Mouse (Mus musculus) forebrain, embryonic 16.5 days (tissue): Measurements from ENCODE around the gene Flt3. TPM values are rescaled to one million over a fixed set of nuclear protein-coding genes. Genes with fewer than 3 reads are reported as not detected.
A peak's percentile ranks its signal among the peaks of the same experiment; 100 is the strongest.

Experiments used
- ATAC-seq: fragments of 200-750 bp; cut with Nextera tagmentation; 2 replicates; pipeline ENCODE4 v1.8.0; 2017; ENCODE audit warnings: mild to moderate bottlenecking, moderate library complexity
- H3K27ac ChIP-seq: fragments of 300-500 bp; sonication (generic); 2 replicates; pipeline ENCODE4 v1.5.1; 2014; ENCODE audit warnings: low read length, control low read depth
- H3K27me3 ChIP-seq: fragments of 300-500 bp; sonication (generic); replicated peaks from 2 replicates; pipeline ENCODE4 v1.6.1; 2014; ENCODE audit warnings: low read length; ENCODE audit not compliant: control insufficient read depth, insufficient read depth
- H3K36me3 ChIP-seq: fragments of 300-500 bp; sonication (generic); 2 replicates; pipeline ENCODE4 v1.6.1; 2014; ENCODE audit not compliant: control insufficient read depth, insufficient read depth
- H3K4me1 ChIP-seq: fragments of 300-500 bp; sonication (generic); replicated peaks from 2 replicates; pipeline ENCODE4 v1.6.1; 2014; ENCODE audit warnings: low read length; ENCODE audit not compliant: control insufficient read depth, insufficient read depth
- H3K4me2 ChIP-seq: fragments of 300-500 bp; sonication (generic); 2 replicates; pipeline ENCODE4 v1.6.1; 2014; ENCODE audit warnings: mild to moderate bottlenecking, low read length, control low read depth
- H3K4me3 ChIP-seq: fragments of 300-500 bp; sonication (generic); replicated peaks from 2 replicates; pipeline ENCODE4 v1.5.1; 2014; ENCODE audit warnings: mild to moderate bottlenecking, low read length, control low read depth
- H3K9ac ChIP-seq: fragments of 300-500 bp; sonication (generic); replicated peaks from 2 replicates; pipeline ENCODE4 v1.6.1; 2014; ENCODE audit warnings: low read depth, low read length, control low read depth
- H3K9me3 ChIP-seq: fragments of 300-500 bp; sonication (generic); 2 replicates; pipeline ENCODE4 v1.6.1; 2016; ENCODE audit warnings: low read length; ENCODE audit not compliant: control insufficient read depth
- WGBS: fragments of 180-500 bp; shearing (Covaris S2); extraction: QIAGEN DNeasy Blood & Tissue Kit; methylation state at CpG from one replicate; pipeline ENCODE4 v1.1.7; 2014; 5-methylcytosine and 5-hydroxymethylcytosine counted together
- polyA plus RNA-seq: library from polyadenylated mRNA; unstranded; fragments of >200 nt; fragmentation: Nextera tagmentation; extraction: Ambion mirVana; gene quantifications from 2 replicates; pipeline ENCODE4 v1.2.1, GENCODE M21; 2015

Gene Flt3
- 0.10 and 0.18 TPM in 2 replicates for polyA plus RNA-seq

DNA sequence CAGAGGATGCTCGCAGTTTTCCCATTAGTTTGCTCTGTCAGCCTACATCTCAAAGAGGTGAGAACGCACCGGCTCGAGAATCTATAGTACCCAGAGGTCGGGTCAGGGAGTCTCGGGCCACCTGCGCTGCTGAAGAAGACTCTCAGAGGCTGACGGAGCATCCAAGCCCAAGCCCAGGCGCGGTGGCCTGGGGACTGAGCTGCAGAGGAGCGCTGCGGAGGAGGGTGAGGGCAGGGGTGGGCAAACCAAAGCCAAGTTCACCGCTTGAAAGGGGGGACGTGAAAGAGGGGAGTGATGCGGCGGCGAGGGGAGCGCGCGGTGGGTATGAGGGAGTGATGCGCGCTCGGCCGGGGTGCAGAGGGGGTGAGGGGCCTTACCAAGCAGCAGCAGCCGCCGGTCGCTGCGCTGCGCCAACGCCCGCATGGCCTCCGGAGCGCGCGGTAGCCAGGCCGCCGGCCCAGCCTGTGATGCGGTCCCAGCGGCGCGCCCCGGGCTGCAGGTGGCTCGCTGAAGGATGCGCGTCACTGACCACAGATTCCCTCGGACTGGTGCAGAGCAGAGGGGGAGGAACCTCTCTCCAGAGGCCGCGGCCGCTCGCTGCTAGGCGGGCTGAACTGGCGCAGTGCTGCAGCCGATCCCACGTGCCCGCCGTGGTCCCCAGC, at the start of gene Flt3:
Gene Flt3, minus strand, starts transcription at position 647 of the 662 bp plus-strand sequence.
- Histone ChIP-seq H3K27me3 (peaks cover 38% of the 10 kb centered on the region), H3K9me3 (no peaks in the 10 kb centered on the region), H3K4me1 (peaks cover 10% of the 10 kb centered on the region; the same call in 1 of the 2 replicates), H3K36me3 (no peaks in the 10 kb centered on the region), H3K4me3 (peak within 1 kb of the TSS; percentile 50), H3K9ac (peak within 1 kb of the TSS; percentile 57), H3K4me2 (peak within 1 kb of the TSS; percentile 86), H3K27ac (no peak within 1 kb of the TSS)
- peak; percentile 57; the same call in 1 of the 2 replicates for ATAC-seq
- WGBS, result under 1% methylated on average over 52 of the region's 56 CpGs

DNA sequence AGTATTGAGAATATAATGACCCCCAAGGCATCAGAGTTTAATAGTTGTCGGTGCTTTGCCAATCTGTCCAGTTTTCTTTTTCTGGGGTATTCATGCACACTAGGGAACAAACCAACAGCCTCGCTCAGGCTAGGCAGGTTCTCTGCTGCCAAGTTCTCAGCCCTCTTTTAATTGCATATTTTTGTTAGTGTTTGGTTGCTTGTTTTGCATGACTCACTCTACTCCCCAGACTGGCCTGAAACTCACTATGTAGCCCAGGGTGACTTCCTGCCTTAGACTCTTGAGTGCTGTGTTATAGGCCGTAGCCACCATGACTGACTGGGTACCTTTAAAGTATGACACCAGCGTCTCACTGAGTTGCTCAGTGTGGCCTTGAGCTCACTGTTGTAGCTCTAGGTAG, 48.6 kb upstream of the Flt3 start:
- peak overlapping the region; percentile 20; the same call in 1 of the 2 replicates for H3K27ac ChIP-seq
- no peak overlapping the region for H3K4me3 ChIP-seq
- no peak overlapping the region for H3K9ac ChIP-seq
- H3K4me2 ChIP-seq, result no peak overlapping the region
- H3K27me3 ChIP-seq, result no peaks in the 10 kb centered on the region
- peak; percentile 84 for ATAC-seq
- no peaks in the 10 kb centered on the region for H3K9me3 ChIP-seq
- 36% methylated on average over 4 of the region's 4 CpGs for WGBS
- H3K36me3 ChIP-seq, result peaks cover 3% of the 10 kb centered on the region; the same call in 1 of the 2 replicates
- H3K4me1 ChIP-seq, result peaks cover 19% of the 10 kb centered on the region

DNA sequence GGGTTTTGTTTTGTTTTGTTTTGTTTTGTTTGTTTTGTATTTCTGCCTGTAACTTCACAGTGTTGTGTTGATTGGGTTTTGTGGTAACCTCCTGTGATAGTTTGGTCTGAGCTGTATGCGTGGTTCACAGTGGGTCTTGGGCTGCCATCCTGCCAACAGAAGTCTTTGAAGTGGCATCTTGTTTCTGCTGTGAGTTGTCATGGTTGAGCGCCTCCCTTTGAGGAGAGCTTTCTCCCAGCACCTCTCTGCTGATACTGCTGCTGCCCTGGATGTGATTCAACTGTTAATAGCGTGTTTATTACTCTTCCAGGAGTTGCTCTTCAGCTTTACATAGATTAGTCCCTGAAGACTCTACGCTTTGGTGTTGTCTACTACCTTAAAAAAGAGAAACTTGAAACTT, 48.2 kb upstream of the Flt3 start:
- peaks cover 3% of the 10 kb centered on the region; the same call in 1 of the 2 replicates for H3K36me3 ChIP-seq
- no peak overlapping the region for H3K4me2 ChIP-seq
- H3K9me3 ChIP-seq, result no peaks in the 10 kb centered on the region
- H3K4me3 ChIP-seq, result no peak overlapping the region
- ATAC-seq, result peak; percentile 65
- no peak overlapping the region for H3K27ac ChIP-seq
- no peaks in the 10 kb centered on the region for H3K27me3 ChIP-seq
- WGBS, result 28% methylated on average over 4 of the region's 4 CpGs
- H3K4me1 ChIP-seq, result peaks cover 19% of the 10 kb centered on the region
- H3K9ac ChIP-seq, result no peak overlapping the region

- Histone ChIP-seq H3K36me3 (no peaks in the 10 kb centered on the region), H3K9ac (no peak overlapping the region), H3K4me1 (peaks cover 19% of the 10 kb centered on the region), H3K27me3 (no peaks in the 10 kb centered on the region), H3K4me2 (no peak overlapping the region), H3K9me3 (no peaks in the 10 kb centered on the region), H3K27ac (no peak overlapping the region), H3K4me3 (no peak overlapping the region)
- 76% methylated on average over 4 of the region's 4 CpGs for WGBS
- no peak for ATAC-seq
Observed at GRCm38 (mm10) chr5:147445252-147445651, 45.0 kb upstream of the Flt3 start.

DNA sequence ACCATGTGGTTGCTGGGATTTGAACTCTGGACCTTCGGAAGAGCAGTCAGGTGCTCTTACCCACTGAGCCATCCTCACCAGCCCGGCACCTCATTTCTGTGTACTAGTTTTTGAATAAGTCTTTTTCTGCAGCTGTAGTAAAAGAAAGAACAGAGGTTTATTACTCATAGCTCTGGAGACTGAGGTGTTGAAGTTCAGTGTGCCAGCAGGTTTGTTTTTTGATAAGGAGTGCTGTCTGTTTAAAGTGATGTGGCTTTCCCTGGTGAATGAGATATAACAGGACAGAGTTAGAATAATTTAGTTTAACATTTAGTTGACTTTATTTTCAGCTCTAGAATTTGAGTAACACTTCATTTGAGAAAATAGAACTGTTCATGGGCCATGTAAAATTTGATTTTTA, 44.5 kb upstream of the Flt3 start:
- Histone ChIP-seq H3K9me3 (no peaks in the 10 kb centered on the region), H3K4me3 (no peak overlapping the region), H3K9ac (no peak overlapping the region), H3K4me2 (no peak overlapping the region), H3K4me1 (peaks cover 19% of the 10 kb centered on the region), H3K36me3 (no peaks in the 10 kb centered on the region), H3K27ac (no peak overlapping the region), H3K27me3 (no peaks in the 10 kb centered on the region)
- no peak for ATAC-seq
- WGBS, result 93% methylated on average over 2 of the region's 2 CpGs

DNA sequence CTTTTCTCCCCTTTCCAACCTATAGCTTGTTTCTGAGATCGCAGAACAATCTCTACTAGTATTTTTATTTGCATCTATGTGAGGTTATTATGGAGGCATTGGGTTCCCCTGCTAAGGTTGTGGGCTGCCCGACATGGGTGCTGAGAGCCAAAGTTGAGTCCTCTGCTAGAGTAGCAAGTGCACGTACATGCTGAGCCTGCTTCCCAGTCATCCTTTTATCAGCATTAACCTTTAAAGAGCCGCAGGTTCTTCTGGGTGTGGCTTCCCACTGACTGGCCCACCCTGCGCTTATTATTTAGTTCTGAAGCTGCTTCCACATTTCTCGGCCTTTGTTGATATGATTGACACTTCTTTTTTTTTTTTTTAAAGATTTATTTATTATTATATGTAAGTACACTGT, 44.0 kb upstream of the Flt3 start:
- Histone ChIP-seq H3K27ac (no peak overlapping the region), H3K9ac (no peak overlapping the region), H3K4me2 (no peak overlapping the region), H3K9me3 (no peaks in the 10 kb centered on the region), H3K4me3 (no peak overlapping the region), H3K36me3 (no peaks in the 10 kb centered on the region), H3K27me3 (no peaks in the 10 kb centered on the region), H3K4me1 (peaks cover 17% of the 10 kb centered on the region)
- ATAC-seq, result no peak
- 82% methylated on average over 6 of the region's 6 CpGs for WGBS

- peaks cover 9% of the 10 kb centered on the region for H3K4me1 ChIP-seq
- 77% methylated on average over 4 of the region's 4 CpGs for WGBS
- no peak overlapping the region for H3K4me3 ChIP-seq
- no peaks in the 10 kb centered on the region for H3K9me3 ChIP-seq
- no peaks in the 10 kb centered on the region for H3K27me3 ChIP-seq
- no peak overlapping the region for H3K27ac ChIP-seq
- no peak for ATAC-seq
- H3K36me3 ChIP-seq, result no peaks in the 10 kb centered on the region
- H3K9ac ChIP-seq, result no peak overlapping the region
- H3K4me2 ChIP-seq, result no peak overlapping the region
Observed at GRCm38 (mm10) chr5:147442741-147443140, 42.5 kb upstream of the Flt3 start.

DNA sequence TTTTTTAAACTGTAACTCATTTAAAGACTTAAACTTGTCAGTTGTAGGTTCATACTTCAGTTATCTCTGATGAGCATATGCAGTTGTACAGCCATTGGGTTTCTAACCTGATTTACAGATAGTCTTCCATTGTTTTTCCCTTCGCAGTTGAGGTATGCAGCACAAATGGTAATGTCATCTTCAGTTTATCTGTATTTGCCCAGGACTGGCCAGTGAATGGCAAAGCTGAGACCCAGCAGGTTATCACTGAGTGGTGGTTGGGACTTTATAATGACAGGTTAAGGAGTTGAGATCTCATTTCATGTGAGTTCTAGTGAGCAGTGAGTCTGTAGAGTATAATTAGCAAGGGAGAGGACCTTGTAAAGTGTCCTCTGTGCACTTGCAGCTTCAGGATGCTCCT, 41.7 kb upstream of the Flt3 start:
- H3K4me2 ChIP-seq, result no peak overlapping the region
- no peak for ATAC-seq
- no peaks in the 10 kb centered on the region for H3K36me3 ChIP-seq
- WGBS, result 93% methylated on average over 1 of the region's 1 CpGs
- H3K9ac ChIP-seq, result no peak overlapping the region
- H3K9me3 ChIP-seq, result no peaks in the 10 kb centered on the region
- peaks cover 15% of the 10 kb centered on the region for H3K4me1 ChIP-seq
- no peak overlapping the region for H3K4me3 ChIP-seq
- no peaks in the 10 kb centered on the region for H3K27me3 ChIP-seq
- H3K27ac ChIP-seq, result no peak overlapping the region

DNA sequence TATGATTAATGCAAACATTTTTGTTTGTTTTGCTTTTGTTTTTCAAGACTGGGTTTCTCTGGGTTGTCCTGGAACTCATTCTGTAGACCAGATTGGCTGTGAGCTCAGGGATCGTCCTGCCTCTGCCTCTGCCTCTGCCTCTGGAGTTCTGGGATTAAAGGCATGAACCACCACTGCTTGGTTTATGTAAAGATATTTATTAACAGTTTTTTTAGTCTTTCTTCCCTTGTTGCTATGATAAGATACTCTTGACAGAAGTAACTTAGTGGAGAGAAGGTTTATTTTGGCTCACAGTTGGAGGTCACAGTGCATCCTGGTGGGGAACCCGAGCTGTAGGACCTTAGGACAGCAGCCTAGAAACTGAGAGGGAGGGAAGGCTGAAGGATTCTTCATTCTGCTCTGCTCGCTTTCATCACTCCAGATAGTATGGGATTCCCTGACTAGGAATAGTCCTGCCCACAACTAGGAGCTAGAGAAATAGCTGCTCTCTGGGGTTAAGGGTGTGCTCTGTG, 40.8 kb upstream of the Flt3 start:
- no peaks in the 10 kb centered on the region for H3K27me3 ChIP-seq
- no peak overlapping the region for H3K4me3 ChIP-seq
- WGBS, result 83% methylated on average over 3 of the region's 3 CpGs
- no peak for ATAC-seq
- no peak overlapping the region for H3K27ac ChIP-seq
- H3K9me3 ChIP-seq, result no peaks in the 10 kb centered on the region
- H3K4me2 ChIP-seq, result no peak overlapping the region
- no peak overlapping the region for H3K9ac ChIP-seq
- H3K36me3 ChIP-seq, result no peaks in the 10 kb centered on the region
- H3K4me1 ChIP-seq, result peaks cover 24% of the 10 kb centered on the region
